Mouse (Mus musculus): Measurements from ENCODE around the gene Gal3st3.

- TF ChIP-seq POLR2A (IDR thresholded peaks at IDR 0.05; ENCODE audit: borderline replicate concordance, extremely low read depth, low read depth, low read length) (no peak), CTCF (IDR thresholded peaks at IDR 0.05; ENCODE audit: insufficient read depth, low read length) (no peak)
Observed at GRCm38 (mm10) chr19:5334741-5335140, 36.6 kb downstream of the Gal3st3 start.

All from lung, adult 2 months (tissue).